In the genomic region with DNA sequence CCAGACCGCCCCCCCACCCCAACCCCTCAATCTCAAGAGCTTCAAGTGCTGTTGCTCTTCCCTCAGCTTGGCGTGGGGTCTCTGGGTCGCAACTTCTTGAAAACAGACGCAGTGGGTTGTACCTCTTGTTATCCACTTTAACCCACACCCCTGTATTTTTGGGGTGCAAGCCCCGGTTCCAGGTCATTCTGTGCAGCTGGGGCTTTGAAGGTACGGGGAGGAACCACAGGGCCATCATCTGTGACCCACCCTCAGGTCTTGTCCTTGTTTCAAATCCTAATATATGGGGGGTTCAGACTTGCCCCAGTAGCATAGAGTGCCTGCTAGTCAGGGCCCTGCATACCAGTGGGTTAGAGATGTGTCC, we compare ENCODE assay signal across 10 mouse cellular contexts. TPM values are rescaled to one million over a fixed set of nuclear protein-coding genes. Genes with fewer than 3 reads are reported as not detected.
DNase-seq lines count a peak whose midpoint lies in the region; ATAC-seq lines count a peak whose summit lies in the region.
"Had no signal": no experiment of that assay in that cellular context is flagged by ENCODE, and none has a peak within 500 bp of the region (broad histone marks: within the 10 kb centered on the region; RNA-seq: fewer than 3 reads in every experiment).

No protein-coding gene starts in this region.

- H3K36me3 ChIP-seq in kidney, embryonic 14.5 days (ENCODE audit: control insufficient read depth, insufficient read depth, low read length): no peaks in the 10 kb centered on the region
- H3K36me3 ChIP-seq in forebrain, embryonic 12.5 days (replicated peaks): no peaks in the 10 kb centered on the region
- H3K36me3 ChIP-seq in intestine, embryonic 16.5 days (ENCODE audit: control insufficient read depth, insufficient read depth, low read length): no peaks in the 10 kb centered on the region
- no peaks in the 10 kb centered on the region for H3K36me3 ChIP-seq in neural tube, embryonic 12.5 days

- peaks cover 66% of the 10 kb centered on the region for H3K4me1 ChIP-seq in kidney, embryonic 14.5 days (ENCODE audit: control insufficient read depth, insufficient read depth, low read length)
- H3K4me1 ChIP-seq in forebrain, embryonic 12.5 days: peaks cover 86% of the 10 kb centered on the region
- peaks cover 50% of the 10 kb centered on the region for H3K4me1 ChIP-seq in intestine, embryonic 16.5 days (ENCODE audit: control insufficient read depth, insufficient read depth, low read length)
- peaks cover 74% of the 10 kb centered on the region for H3K4me1 ChIP-seq in neural tube, embryonic 12.5 days

- H3K4me3 ChIP-seq in kidney, embryonic 14.5 days (ENCODE audit: low read length): peak overlapping the region; percentile 35
- H3K4me3 ChIP-seq in forebrain, embryonic 12.5 days (replicated peaks): peak overlapping the region; percentile 41
- peak overlapping the region; percentile 32 for H3K4me3 ChIP-seq in intestine, embryonic 16.5 days (ENCODE audit: low read length)
- H3K4me3 ChIP-seq in neural tube, embryonic 12.5 days: peak overlapping the region; percentile 36
- H3K4me3 ChIP-seq: megakaryocyte, embryonic 14.5 days had no signal

- H3K27me3 ChIP-seq in kidney, embryonic 14.5 days (ENCODE audit: control insufficient read depth, insufficient read depth, low read length): no peaks in the 10 kb centered on the region
- no peaks in the 10 kb centered on the region for H3K27me3 ChIP-seq in forebrain, embryonic 12.5 days
- 0 out of 2 replicates have a peak, but pooled peaks cover 2% of the 10 kb centered on the region for H3K27me3 ChIP-seq in intestine, embryonic 16.5 days (replicated peaks; ENCODE audit: control insufficient read depth, insufficient read depth, low read length)
- H3K27me3 ChIP-seq in neural tube, embryonic 12.5 days (replicated peaks): no peaks in the 10 kb centered on the region
- H3K27me3 ChIP-seq: megakaryocyte, embryonic 14.5 days had no signal

- no peak overlapping the region; the same call in 1 of the 2 replicates for H3K27ac ChIP-seq in kidney, embryonic 14.5 days (ENCODE audit: low read depth, low read length)
- H3K27ac ChIP-seq in forebrain, embryonic 12.5 days: peak overlapping the region; percentile 68
- H3K27ac ChIP-seq in intestine, embryonic 16.5 days (ENCODE audit: low read length): peak overlapping the region; percentile 48; the same call in 1 of the 2 replicates
- no peak overlapping the region for H3K27ac ChIP-seq in neural tube, embryonic 12.5 days

- no peaks in the 10 kb centered on the region for H3K9me3 ChIP-seq in kidney, embryonic 14.5 days (ENCODE audit: control insufficient read depth, low read length)
- no peaks in the 10 kb centered on the region for H3K9me3 ChIP-seq in forebrain, embryonic 12.5 days
- H3K9me3 ChIP-seq in intestine, embryonic 16.5 days (ENCODE audit: control insufficient read depth, low read length): no peaks in the 10 kb centered on the region
- H3K9me3 ChIP-seq in neural tube, embryonic 12.5 days: no peaks in the 10 kb centered on the region
- H3K9me3 ChIP-seq: megakaryocyte, embryonic 14.5 days had no signal

- ATAC-seq in kidney, embryonic 14.5 days (ENCODE audit: low FRiP score, low TSS enrichment): no peak
- no peak for ATAC-seq in forebrain, embryonic 12.5 days (ENCODE audit: low FRiP score)
- ATAC-seq in intestine, embryonic 16.5 days: no peak
- ATAC-seq in neural tube, embryonic 12.5 days (ENCODE audit: low FRiP score, low read depth): no peak

- peak overlapping the region; percentile 56 for H3K4me2 ChIP-seq in kidney, embryonic 14.5 days (replicated peaks; ENCODE audit: low read depth, low read length)
- peak overlapping the region; percentile 72 for H3K4me2 ChIP-seq in forebrain, embryonic 12.5 days
- H3K4me2 ChIP-seq in intestine, embryonic 16.5 days (ENCODE audit: low read depth, low read length): peak overlapping the region; percentile 51
- peak overlapping the region; percentile 95 for H3K4me2 ChIP-seq in neural tube, embryonic 12.5 days (replicated peaks)

- no peak for DNase-seq in kidney, postnatal 4 days
- no peak for DNase-seq in gastrocnemius, postnatal 25 days
- DNase-seq in MN1 (ENCODE audit: low spot score): no peak
- DNase-seq in ovary, postnatal 36 days (ENCODE audit: low spot score): no peak

- 14% methylated on average over 6 of the region's 6 CpGs for WGBS in kidney, embryonic 14.5 days
- 11% methylated on average over 5 of the region's 6 CpGs for WGBS in forebrain, embryonic 12.5 days
- WGBS in intestine, embryonic 16.5 days: 16% methylated on average over 6 of the region's 6 CpGs
- WGBS in neural tube, embryonic 12.5 days: 19% methylated on average over 6 of the region's 6 CpGs

- H3K9ac ChIP-seq in kidney, embryonic 14.5 days (ENCODE audit: low read depth, low read length): peak overlapping the region; percentile 47
- peak overlapping the region; percentile 64 for H3K9ac ChIP-seq in forebrain, embryonic 12.5 days
- peak overlapping the region; percentile 55 for H3K9ac ChIP-seq in intestine, embryonic 16.5 days (ENCODE audit: low read depth, low read length)
- peak overlapping the region; percentile 54 for H3K9ac ChIP-seq in neural tube, embryonic 12.5 days

RNA-seq across cellular contexts. Expression of a gene that starts 7.4 kb away (rescaled TPM):
- polyA plus RNA-seq in kidney, embryonic 14.5 days (2014; fragmentation: Nextera tagmentation; extraction: Ambion mirVana): 13.2 and 16.4 TPM in 2 replicates
- polyA plus RNA-seq in forebrain, embryonic 12.5 days (2016; fragmentation: Nextera tagmentation; extraction: Ambion mirVana): 20.3 and 24.9 TPM in 2 replicates
- polyA plus RNA-seq in intestine, embryonic 16.5 days (2015; fragmentation: Nextera tagmentation; extraction: Ambion mirVana): 5.1 and 6.1 TPM in 2 replicates
- 23.6 and 25.5 TPM in 2 replicates for polyA plus RNA-seq in neural tube, embryonic 12.5 days (2016; fragmentation: Nextera tagmentation; extraction: Ambion mirVana)
- total RNA-seq in gastrocnemius, postnatal 25 days (2021): 1 to 10 TPM; 5.6 to 6.9 TPM

RNA-seq across cellular contexts. Expression of a gene that starts 8.9 kb away (rescaled TPM):
- polyA plus RNA-seq in kidney, embryonic 14.5 days (2014; fragmentation: Nextera tagmentation; extraction: Ambion mirVana): 41.1 and 58.4 TPM in 2 replicates
- polyA plus RNA-seq in forebrain, embryonic 12.5 days (2016; fragmentation: Nextera tagmentation; extraction: Ambion mirVana): 43.5 and 48.4 TPM in 2 replicates
- polyA plus RNA-seq in intestine, embryonic 16.5 days (2015; fragmentation: Nextera tagmentation; extraction: Ambion mirVana): 172 and 189 TPM in 2 replicates
- 59.1 and 63.7 TPM in 2 replicates for polyA plus RNA-seq in neural tube, embryonic 12.5 days (2016; fragmentation: Nextera tagmentation; extraction: Ambion mirVana)
- 100 to 1,000 TPM; 342 to 380 TPM for total RNA-seq in gastrocnemius, postnatal 25 days (2021)

RNA-seq across cellular contexts. Expression of a gene that starts 23.7 kb away (rescaled TPM):
- 28.2 and 34.9 TPM in 2 replicates for polyA plus RNA-seq in kidney, embryonic 14.5 days (2014; fragmentation: Nextera tagmentation; extraction: Ambion mirVana)
- polyA plus RNA-seq in forebrain, embryonic 12.5 days (2016; fragmentation: Nextera tagmentation; extraction: Ambion mirVana): 45.2 and 46.6 TPM in 2 replicates
- polyA plus RNA-seq in intestine, embryonic 16.5 days (2015; fragmentation: Nextera tagmentation; extraction: Ambion mirVana): 23.8 and 26.0 TPM in 2 replicates
- polyA plus RNA-seq in neural tube, embryonic 12.5 days (2016; fragmentation: Nextera tagmentation; extraction: Ambion mirVana): 39.0 and 40.7 TPM in 2 replicates
- 1 to 10 TPM; 3.7 to 4.1 TPM for total RNA-seq in gastrocnemius, postnatal 25 days (2021)

RNA-seq across cellular contexts. Expression of a gene that starts 28.6 kb away (rescaled TPM):
- polyA plus RNA-seq in kidney, embryonic 14.5 days (2014; fragmentation: Nextera tagmentation; extraction: Ambion mirVana): 48.5 and 63.1 TPM in 2 replicates
- polyA plus RNA-seq in forebrain, embryonic 12.5 days (2016; fragmentation: Nextera tagmentation; extraction: Ambion mirVana): 91.3 and 99.1 TPM in 2 replicates
- polyA plus RNA-seq in intestine, embryonic 16.5 days (2015; fragmentation: Nextera tagmentation; extraction: Ambion mirVana): 49.7 and 53.1 TPM in 2 replicates
- polyA plus RNA-seq in neural tube, embryonic 12.5 days (2016; fragmentation: Nextera tagmentation; extraction: Ambion mirVana): 89.4 and 92.5 TPM in 2 replicates
- total RNA-seq in gastrocnemius, postnatal 25 days (2021): 10 to 100 TPM; 15.0 to 16.1 TPM

RNA-seq across cellular contexts. Expression of a gene that starts 29.8 kb away (rescaled TPM):
- 2.0 and 2.4 TPM in 2 replicates for polyA plus RNA-seq in kidney, embryonic 14.5 days (2014; fragmentation: Nextera tagmentation; extraction: Ambion mirVana)
- 0.63 and 0.75 TPM in 2 replicates for polyA plus RNA-seq in forebrain, embryonic 12.5 days (2016; fragmentation: Nextera tagmentation; extraction: Ambion mirVana)
- 0.17 and 0.31 TPM in 2 replicates for polyA plus RNA-seq in intestine, embryonic 16.5 days (2015; fragmentation: Nextera tagmentation; extraction: Ambion mirVana)
- 0.68 and 1.1 TPM in 2 replicates for polyA plus RNA-seq in neural tube, embryonic 12.5 days (2016; fragmentation: Nextera tagmentation; extraction: Ambion mirVana)
- not detected for total RNA-seq in gastrocnemius, postnatal 25 days (2021)
- total RNA-seq: MEL had no signal

Comparison
In these comparisons a context has a peak if more than half of its experiments do, and no peak if none do; other contexts are left out.
1. H3K27ac ChIP-seq: peak in forebrain, embryonic 12.5 days (single experiment) and intestine, embryonic 16.5 days (single experiment); none in kidney, embryonic 14.5 days (single experiment) and neural tube, embryonic 12.5 days (single experiment).
2. Peak in every context shown above with its lines, with median percentiles within 50 percentile points of each other: H3K4me2 ChIP-seq, H3K4me3 ChIP-seq and H3K9ac ChIP-seq.